Mouse (Mus musculus): ENCODE results near the gene Cypt2. TPM values are rescaled to one million over a fixed set of nuclear protein-coding genes. Genes with fewer than 3 reads are reported as not detected.
"Not testable (repeated sequence)": the region's sequence is repeated elsewhere in the genome, so short reads cannot be mapped to it uniquely, and the experiment has no call there.

The Cypt2 gene
- polyA plus RNA-seq (2015; fragmentation: Nextera tagmentation; extraction: Ambion mirVana): not detected in 2 replicates

- ATAC-seq (replicated peaks; ENCODE audit: insufficient number of reproducible peaks, insufficient read depth, low FRiP score, low read depth); H3K9me3 ChIP-seq (replicated peaks); H3K9ac ChIP-seq; H3K27ac ChIP-seq; H3K4me3 ChIP-seq; H3K36me3 ChIP-seq; H3K4me1 ChIP-seq (replicated peaks); H3K27me3 ChIP-seq; H3K4me2 ChIP-seq: not testable (repeated sequence)
- 92% methylated on average over 4 of the region's 4 CpGs for WGBS
Observed at GRCm38 (mm10) chrX:105499472-105499871, at the start of gene Cypt2. Gene Cypt2, plus strand, starts transcription at chrX:105499772.

- H3K9me3 ChIP-seq (replicated peaks): no peaks in the 10 kb centered on the region
- no peak for ATAC-seq (replicated peaks; ENCODE audit: insufficient number of reproducible peaks, insufficient read depth, low FRiP score, low read depth)
Observed at GRCm38 (mm10) chrX:105546234-105546633, 46.7 kb downstream of the Cypt2 start.

More at GRCm38 (mm10) chrX:105546234-105546633, 46.7 kb downstream of the Cypt2 start:
- Histone ChIP-seq H3K4me1 (replicated peaks) (no peaks in the 10 kb centered on the region), H3K4me3 (no peak overlapping the region), H3K27ac (no peak overlapping the region), H3K4me2 (no peak overlapping the region), H3K27me3 (no peaks in the 10 kb centered on the region), H3K9ac (no peak overlapping the region), H3K36me3 (no peaks in the 10 kb centered on the region)
- 76% methylated on average over 6 of the region's 6 CpGs for WGBS

All from heart, embryonic 15.5 days (tissue).